In genomic region chr14:5070611-5071490, GRCm38 (mm10) we compare ENCODE assay signal across 10 mouse cellular contexts. TPM values are rescaled to one million over a fixed set of nuclear protein-coding genes. Genes with fewer than 3 reads are reported as not detected.
A peak's percentile ranks its signal among the peaks of the same experiment; 100 is the strongest.
DNase-seq lines count a peak whose midpoint lies in the region; ATAC-seq and TF ChIP-seq lines count a peak whose summit lies in the region.
"Not testable (repeated sequence)": the region's sequence is repeated elsewhere in the genome, so short reads cannot be mapped to it uniquely, and the experiment has no call there.
"Had no signal": no experiment of that assay in that cellular context is flagged by ENCODE, and none has a peak within 500 bp of the region (broad histone marks: within the 10 kb centered on the region; RNA-seq: fewer than 3 reads in every experiment).

Gene Gm8281, plus strand, starts transcription at chr14:5071040.

- H3K4me2 ChIP-seq in forebrain, embryonic 15.5 days (replicated peaks) = peak within 1 kb of the TSS; percentile 60
- H3K4me2 ChIP-seq in heart, embryonic 13.5 days = peak within 1 kb of the TSS; percentile 70
- peak within 1 kb of the TSS; percentile 46; the same call in 1 of the 2 replicates for H3K4me2 ChIP-seq in hindbrain, postnatal 0 days (ENCODE audit: low read depth, low read length)
- H3K4me2 ChIP-seq in lung, embryonic 15.5 days = peak within 1 kb of the TSS; percentile 60
- H3K4me2 ChIP-seq in neural tube, embryonic 14.5 days (ENCODE audit: low read depth, low read length) = peak within 1 kb of the TSS; percentile 38

- not testable (repeated sequence) for H3K27ac ChIP-seq in cortical plate, adult 2 months (ENCODE audit: insufficient read depth, low read length); forebrain, embryonic 15.5 days (replicated peaks); heart, embryonic 13.5 days (replicated peaks); hindbrain, postnatal 0 days; lung, embryonic 15.5 days; neural tube, embryonic 14.5 days (ENCODE audit: low read depth, low read length)

- H3K9me3 ChIP-seq in forebrain, embryonic 15.5 days; heart, embryonic 13.5 days; hindbrain, postnatal 0 days (ENCODE audit: low read length); lung, embryonic 15.5 days; neural tube, embryonic 14.5 days (ENCODE audit: control insufficient read depth, low read length): not testable (repeated sequence)

- intact Hi-C loops in left cerebral cortex, postnatal 10 days (cut with DNase I) = not testable (repeated sequence)

- 1% methylated on average over 37 of the region's 63 CpGs for WGBS in forebrain, embryonic 15.5 days
- 4% methylated on average over 29 of the region's 63 CpGs for WGBS in heart, embryonic 13.5 days
- 2% methylated on average over 16 of the region's 63 CpGs for WGBS in hindbrain, postnatal 0 days
- 2% methylated on average over 26 of the region's 63 CpGs for WGBS in lung, embryonic 15.5 days
- 9% methylated on average over 18 of the region's 63 CpGs for WGBS in neural tube, embryonic 14.5 days

- peak; percentile 56 for DNase-seq in hindbrain, postnatal 0 days (ENCODE audit: low spot score)
- peak; percentile 0 to 20 for DNase-seq in left cerebral cortex, postnatal 10 days (ENCODE audit: extremely low spot score in 1 of 2, low spot score in 2 of 2)

- not testable (repeated sequence) for ATAC-seq in forebrain, embryonic 15.5 days (replicated peaks); heart, embryonic 13.5 days (ENCODE audit: extremely low read depth, insufficient number of reproducible peaks, low FRiP score, low TSS enrichment); hindbrain, postnatal 0 days; lung, embryonic 15.5 days (ENCODE audit: borderline replicate concordance, extremely low read depth, low FRiP score, low TSS enrichment); neural tube, embryonic 14.5 days (ENCODE audit: low read depth)

- TF ChIP-seq CTCF in cortical plate, adult 2 months (IDR thresholded peaks at IDR 0.05; ENCODE audit: extremely low read depth, insufficient read depth, low read length) = not testable (repeated sequence)
- TF ChIP-seq CTCF in hindbrain, postnatal 0 days (IDR thresholded peaks at IDR 0.05; ENCODE audit: low read depth) = peak; percentile 21; the same call in 1 of the 2 replicates

- TF ChIP-seq POLR2A in cortical plate, adult 2 months (IDR thresholded peaks at IDR 0.05; ENCODE audit: extremely low read depth, insufficient read depth, low read length) = not testable (repeated sequence)

- H3K4me1 ChIP-seq in cortical plate, adult 2 months (ENCODE audit: control insufficient read depth, insufficient read depth, low read length); forebrain, embryonic 15.5 days; heart, embryonic 13.5 days; hindbrain, postnatal 0 days (ENCODE audit: insufficient read depth, low read length); lung, embryonic 15.5 days; neural tube, embryonic 14.5 days (ENCODE audit: control insufficient read depth, insufficient read depth, low read length): not testable (repeated sequence)

- not testable (repeated sequence) for H3K36me3 ChIP-seq in forebrain, embryonic 15.5 days; heart, embryonic 13.5 days; hindbrain, postnatal 0 days (ENCODE audit: insufficient read depth, low read length); lung, embryonic 15.5 days; neural tube, embryonic 14.5 days (ENCODE audit: control insufficient read depth, insufficient read depth, low read length)

- peak within 1 kb of the TSS; percentile 23; the same call in 1 of the 2 replicates for H3K4me3 ChIP-seq in cortical plate, adult 2 months (ENCODE audit: insufficient read depth, low read length)
- peak within 1 kb of the TSS; percentile 47 for H3K4me3 ChIP-seq in forebrain, embryonic 15.5 days
- peak within 1 kb of the TSS; percentile 51 for H3K4me3 ChIP-seq in heart, embryonic 13.5 days
- peak within 1 kb of the TSS; percentile 39 for H3K4me3 ChIP-seq in hindbrain, postnatal 0 days (ENCODE audit: low read length)
- peak within 1 kb of the TSS; percentile 32 for H3K4me3 ChIP-seq in lung, embryonic 15.5 days
- peak within 1 kb of the TSS; percentile 36 for H3K4me3 ChIP-seq in neural tube, embryonic 14.5 days (ENCODE audit: low read depth, low read length)

- not testable (repeated sequence) for H3K27me3 ChIP-seq in forebrain, embryonic 15.5 days; heart, embryonic 13.5 days (replicated peaks); hindbrain, postnatal 0 days (ENCODE audit: insufficient read depth, low read length); lung, embryonic 15.5 days; neural tube, embryonic 14.5 days (ENCODE audit: control insufficient read depth, insufficient read depth, low read length)

- peak within 1 kb of the TSS; percentile 50 for H3K9ac ChIP-seq in forebrain, embryonic 15.5 days (replicated peaks)
- peak within 1 kb of the TSS; percentile 71 for H3K9ac ChIP-seq in heart, embryonic 13.5 days
- H3K9ac ChIP-seq in hindbrain, postnatal 0 days (replicated peaks; ENCODE audit: low read length); lung, embryonic 15.5 days: not testable (repeated sequence)
- H3K9ac ChIP-seq in neural tube, embryonic 14.5 days (replicated peaks; ENCODE audit: low read depth, low read length) = peak within 1 kb of the TSS; percentile 50

RNA-seq across cellular contexts. Expression of gene Gm8281, which starts in this region (rescaled TPM):
- 1.4 and 1.5 TPM in 2 replicates for polyA plus RNA-seq in cortical plate, adult 2 months (2012; rRNA removed)
- 6.7 and 6.9 TPM in 2 replicates for polyA plus RNA-seq in forebrain, embryonic 15.5 days (2015; fragmentation: Nextera tagmentation; extraction: Ambion mirVana)
- polyA plus RNA-seq in heart, embryonic 13.5 days (2015; fragmentation: Nextera tagmentation; extraction: Ambion mirVana) = 3.1 and 3.2 TPM in 2 replicates
- 11.0 and 12.0 TPM in 2 replicates for total RNA-seq in hindbrain, postnatal 0 days (2014; rRNA removed)
- 9.7 and 10.8 TPM in 2 replicates for polyA plus RNA-seq in hindbrain, postnatal 0 days (2015; fragmentation: Nextera tagmentation; extraction: Ambion mirVana)
- 1 to 10 TPM; 6.0 to 6.8 TPM for total RNA-seq in left cerebral cortex, postnatal 10 days (2021)
- 1.6 and 1.9 TPM in 2 replicates for polyA plus RNA-seq in lung, embryonic 15.5 days (2015; fragmentation: Nextera tagmentation; extraction: Ambion mirVana)
- 13.4 and 14.5 TPM in 2 replicates for polyA plus RNA-seq in neural tube, embryonic 14.5 days (2014; fragmentation: Nextera tagmentation; extraction: Ambion mirVana)
- total RNA-seq: adrenal gland, adult 8-10 months; G1E had no signal
- polyA plus RNA-seq: G1E, macrophage had no signal
